ENCODE assay signal across 9 mouse cellular contexts in the genomic region with DNA sequence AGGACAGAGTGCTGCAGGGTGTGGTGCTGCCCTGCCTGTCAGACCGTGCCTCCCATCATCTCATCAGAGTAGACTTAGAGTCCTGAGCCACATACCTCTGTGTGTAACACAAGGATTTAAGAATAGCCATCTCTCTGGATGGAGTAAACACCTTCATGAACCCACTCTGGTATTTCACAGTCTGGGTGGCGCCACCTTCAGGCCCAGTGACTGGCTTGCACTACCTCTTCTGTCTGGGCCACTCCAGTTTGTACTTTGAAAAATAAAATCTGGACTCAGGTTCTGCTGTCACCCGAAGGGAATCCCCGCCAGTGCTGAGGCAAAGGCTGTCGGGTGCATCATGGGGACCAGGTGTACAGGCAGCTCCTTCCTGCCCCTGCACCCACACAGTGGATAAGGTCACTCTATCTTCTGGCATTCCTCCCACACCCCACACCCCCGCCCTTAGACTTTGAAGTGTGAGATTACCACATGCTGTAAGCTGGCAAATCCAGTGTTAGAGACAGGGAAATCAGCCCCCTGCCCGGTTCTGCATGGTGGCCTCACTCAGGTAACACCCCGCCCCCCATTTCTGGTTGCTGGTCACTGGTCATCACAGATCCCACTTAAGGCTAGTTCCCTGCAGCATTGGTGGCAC.
DNase-seq lines count a peak whose midpoint lies in the region; ATAC-seq and TF ChIP-seq lines count a peak whose summit lies in the region.
"Had no signal": no experiment of that assay in that cellular context is flagged by ENCODE, and none has a peak within 500 bp of the region (broad histone marks: within the 10 kb centered on the region; RNA-seq: fewer than 3 reads in every experiment).

No protein-coding gene starts in this region.

- no peak for TF ChIP-seq EP300 in lung, postnatal 0 days (IDR thresholded peaks at IDR 0.05)

- TF ChIP-seq CTCF in lung, postnatal 0 days (IDR thresholded peaks at IDR 0.05), result peak; percentile 64

- peaks cover 11% of the 10 kb centered on the region; the same call in 1 of the 2 replicates for H3K36me3 ChIP-seq in ES-E14 (ENCODE audit: control insufficient read depth, insufficient read depth, low read length, poor library complexity, severe bottlenecking)
- peaks cover 16% of the 10 kb centered on the region for H3K36me3 ChIP-seq in lung, postnatal 0 days (ENCODE audit: insufficient read depth, low read length)

- H3K27me3 ChIP-seq in lung, postnatal 0 days (replicated peaks; ENCODE audit: insufficient read depth, low read length), result no peaks in the 10 kb centered on the region

- ATAC-seq in lung, postnatal 0 days, result peak; percentile 62

- in situ Hi-C loops in ES-E14 (cut with MboI; ENCODE audit: low sequenced_read_pairs in 2 of 2, unreplicated experiment in 2 of 2), result no loop called here

- H3K4me3 ChIP-seq in ES-E14 (ENCODE audit: insufficient read depth in 1 of 2, low read depth in 1 of 2, low read length in 2 of 2, poor library complexity in 1 of 2, severe bottlenecking in 1 of 2), result no peak overlapping the region
- no peak overlapping the region for H3K4me3 ChIP-seq in lung, postnatal 0 days (ENCODE audit: low read depth, low read length)
- H3K4me3 ChIP-seq: neural tube, embryonic 12.5 days had no signal

- WGBS in lung, postnatal 0 days, result 57% methylated on average over 8 of the region's 8 CpGs

- no peak overlapping the region for H3K27ac ChIP-seq in ES-E14 (ENCODE audit: insufficient read depth, low read depth, low read length, poor library complexity, severe bottlenecking)
- no peak overlapping the region for H3K27ac ChIP-seq in lung, postnatal 0 days (ENCODE audit: low read length)
- H3K27ac ChIP-seq: neural tube, embryonic 12.5 days had no signal

- peak; percentile 43 to 74 for DNase-seq in cerebellum, postnatal 14 days
- no peak for DNase-seq in cerebellum, adult 11 months
- DNase-seq in kidney, postnatal 10 days, result peak; percentile 58
- no peak for DNase-seq in kidney, adult 11 months
- no peak for DNase-seq in ES-E14 (ENCODE audit: low read depth, low spot score)
- DNase-seq in lung, postnatal 0 days (ENCODE audit: low spot score), result peak; percentile 48
- DNase-seq in frontal cortex, postnatal 36 days (ENCODE audit: low spot score in 2 of 2), result no peak
- DNase-seq in layer of hippocampus, postnatal 14 days (ENCODE audit: low spot score in 2 of 2), result no peak

- H3K4me1 ChIP-seq in ES-E14 (ENCODE audit: control insufficient read depth in 2 of 2, insufficient read depth in 2 of 2, low read length in 2 of 2, poor library complexity in 1 of 2), result peaks cover 1 to 15% of the 10 kb centered on the region in 2 experiments; a peak in 2 of 4 replicates
- H3K4me1 ChIP-seq in lung, postnatal 0 days (ENCODE audit: insufficient read depth, low read depth, low read length), result peaks cover 4% of the 10 kb centered on the region; the same call in 1 of the 2 replicates

- H3K4me2 ChIP-seq in lung, postnatal 0 days (replicated peaks; ENCODE audit: low read depth, low read length), result no peak overlapping the region
- H3K4me2 ChIP-seq: neural tube, embryonic 12.5 days had no signal

- no peak overlapping the region for H3K9ac ChIP-seq in ES-E14 (ENCODE audit: insufficient read depth, low read depth, low read length, poor library complexity, severe bottlenecking)
- no peak overlapping the region for H3K9ac ChIP-seq in lung, postnatal 0 days (replicated peaks; ENCODE audit: low read depth)
- H3K9ac ChIP-seq: neural tube, embryonic 12.5 days had no signal

- H3K9me3 ChIP-seq in ES-E14 (ENCODE audit: control insufficient read depth, insufficient read depth, low read depth, low read length), result no peaks in the 10 kb centered on the region
- no peaks in the 10 kb centered on the region for H3K9me3 ChIP-seq in lung, postnatal 0 days (ENCODE audit: low read length)
- H3K9me3 ChIP-seq: neural tube, embryonic 12.5 days had no signal

TF ChIP-seq in ES-E14, 5 proteins besides CTCF, POLR2A, EP300 and RAD21:
- 0 out of 2 replicates have a peak, but pooled peaks have one; percentile 8 for TF ChIP-seq ZC3H11A (IDR thresholded peaks at IDR 0.05; ENCODE audit: borderline replicate concordance, low read depth, low read length)
- TF ChIP-seq CHD2 (IDR thresholded peaks at IDR 0.05; ENCODE audit: low read depth, low read length), result no peak
- TF ChIP-seq MAFK (IDR thresholded peaks at IDR 0.05; ENCODE audit: insufficient read depth, low read depth, low read length), result no peak

Comparison
In these comparisons a context has a peak if more than half of its experiments do, and no peak if none do; other contexts are left out.
1. DNase-seq: peak in cerebellum, postnatal 14 days (2 of 2), kidney, postnatal 10 days (single experiment) and lung, postnatal 0 days (single experiment); none in cerebellum, adult 11 months (single experiment), kidney, adult 11 months (single experiment), ES-E14 (single experiment), frontal cortex, postnatal 36 days (0 of 2) and layer of hippocampus, postnatal 14 days (0 of 2).